Mouse (Mus musculus) heart, embryonic 12.5 days (tissue): ENCODE measurements around the gene Nell2. TPM values are rescaled to one million over a fixed set of nuclear protein-coding genes. Genes with fewer than 3 reads are reported as not detected.

Source experiments
- ATAC-seq: fragments of 200-750 bp; cut with Nextera tagmentation; 2 replicates; pipeline ENCODE4 v1.8.0; 2017; ENCODE audit warnings: moderate TSS enrichment, moderate library complexity; ENCODE audit not compliant: insufficient number of reproducible peaks, low FRiP score
- H3K27ac ChIP-seq: fragments of 300-500 bp; sonication (generic); 2 replicates; pipeline ENCODE4 v1.5.1; 2016; ENCODE audit warnings: mild to moderate bottlenecking, moderate library complexity; ENCODE audit not compliant: poor library complexity, severe bottlenecking
- H3K27me3 ChIP-seq: fragments of 300-500 bp; sonication (generic); replicated peaks from 2 replicates; pipeline ENCODE4 v1.6.1; 2016; ENCODE audit warnings: mild to moderate bottlenecking, moderate library complexity
- H3K36me3 ChIP-seq: fragments of 300-500 bp; sonication (generic); 2 replicates; pipeline ENCODE4 v1.6.1; 2016; ENCODE audit warnings: mild to moderate bottlenecking, moderate library complexity
- H3K4me1 ChIP-seq: fragments of 300-500 bp; sonication (generic); replicated peaks from 2 replicates; pipeline ENCODE4 v1.6.1; 2016; ENCODE audit warnings: mild to moderate bottlenecking
- H3K4me2 ChIP-seq: fragments of 300-500 bp; sonication (generic); 2 replicates; pipeline ENCODE4 v1.6.1; 2016; ENCODE audit warnings: mild to moderate bottlenecking, moderate library complexity
- H3K4me3 ChIP-seq: fragments of 300-500 bp; sonication (generic); 2 replicates; pipeline ENCODE4 v1.5.1; 2016; ENCODE audit warnings: mild to moderate bottlenecking
- H3K9ac ChIP-seq: fragments of 300-500 bp; sonication (generic); 2 replicates; pipeline ENCODE4 v1.6.1; 2016; ENCODE audit warnings: mild to moderate bottlenecking, moderate library complexity
- H3K9me3 ChIP-seq: fragments of 300-500 bp; sonication (generic); replicated peaks from 2 replicates; pipeline ENCODE4 v1.6.1; 2016; ENCODE audit warnings: mild to moderate bottlenecking, moderate library complexity
- WGBS: fragments of 180-500 bp; shearing (Covaris S2); methylation state at CpG from one replicate; pipeline ENCODE4 v1.1.7; 2016; 5-methylcytosine and 5-hydroxymethylcytosine counted together
- polyA plus RNA-seq: library from polyadenylated mRNA; unstranded; fragments of >200 nt; fragmentation: Nextera tagmentation; extraction: Ambion mirVana; gene quantifications from 2 replicates; pipeline ENCODE4 v1.2.1, GENCODE M21; 2016

Nell2 gene
- polyA plus RNA-seq, 1 experiment from 2014 or later = 0.93 TPM

DNA sequence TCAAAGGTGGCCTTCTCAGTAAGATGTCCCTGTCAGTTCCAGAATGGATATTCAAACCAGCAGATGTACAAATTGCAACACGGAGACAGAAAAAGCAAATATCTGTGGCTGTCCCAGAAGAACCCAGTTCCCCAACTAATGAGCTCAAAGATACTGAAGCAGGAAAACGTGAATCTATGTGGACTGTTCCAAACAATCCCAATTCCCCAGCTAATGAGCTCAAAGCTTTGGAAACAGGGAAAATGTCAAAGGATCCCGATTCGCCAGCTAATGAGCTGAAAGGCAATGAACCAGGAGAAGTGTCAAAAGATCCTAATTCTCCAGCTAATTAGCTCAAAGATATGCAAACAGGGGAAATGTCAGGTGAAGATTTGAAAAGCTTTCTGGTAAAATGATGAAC lies 109.7 kb downstream of the Nell2 start:
- H3K36me3 ChIP-seq = no peaks in the 10 kb centered on the region
- H3K4me1 ChIP-seq = no peaks in the 10 kb centered on the region
- no peak overlapping the region for H3K9ac ChIP-seq
- no peak for ATAC-seq
- H3K4me3 ChIP-seq = no peak overlapping the region
- H3K27me3 ChIP-seq = no peaks in the 10 kb centered on the region
- WGBS = 79% methylated on average over 4 of the region's 4 CpGs
- no peak overlapping the region for H3K4me2 ChIP-seq
- H3K9me3 ChIP-seq = no peaks in the 10 kb centered on the region; the same call in 1 of the 2 replicates
- H3K27ac ChIP-seq = no peak overlapping the region

DNA sequence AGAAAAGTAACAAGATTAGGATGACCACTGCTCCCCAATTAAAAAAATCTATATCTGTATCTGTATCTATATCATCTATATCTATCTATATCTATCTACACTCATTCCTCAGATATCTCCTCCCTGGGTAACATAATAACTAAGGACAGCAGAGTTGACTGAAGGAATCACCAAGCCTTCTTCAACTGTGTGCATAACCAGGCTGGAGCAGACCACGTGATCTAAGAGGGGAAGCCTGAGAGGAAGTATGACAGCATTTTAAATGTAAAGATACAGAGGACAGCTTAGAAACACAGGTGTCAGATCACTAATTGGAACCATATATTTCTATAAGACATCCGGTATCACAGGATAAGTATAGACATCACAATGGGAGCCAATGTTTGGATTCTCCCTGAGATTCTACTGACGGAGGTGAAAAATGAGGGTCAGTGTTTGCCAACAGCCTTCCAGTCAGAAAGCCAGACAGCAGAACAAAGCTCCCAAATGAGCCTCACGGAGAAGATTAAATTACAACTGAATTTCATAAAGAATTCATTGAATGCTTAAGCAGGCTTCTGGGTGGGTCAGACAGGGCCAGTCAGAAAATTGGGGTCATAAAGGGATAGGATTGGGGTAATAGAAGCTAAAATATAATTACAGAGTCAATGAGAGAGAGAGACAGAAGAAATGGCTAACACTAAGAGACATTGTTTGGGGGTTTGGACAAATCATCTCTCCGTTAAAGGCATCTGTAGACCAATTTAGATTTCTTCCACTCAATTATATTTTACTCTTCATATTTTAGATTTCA lies 116.2 kb downstream of the Nell2 start:
- Histone ChIP-seq H3K27ac (no peak overlapping the region), H3K4me2 (no peak overlapping the region), H3K9ac (no peak overlapping the region), H3K4me1 (no peaks in the 10 kb centered on the region), H3K9me3 (no peaks in the 10 kb centered on the region; the same call in 1 of the 2 replicates), H3K4me3 (no peak overlapping the region), H3K27me3 (no peaks in the 10 kb centered on the region), H3K36me3 (no peaks in the 10 kb centered on the region)
- ATAC-seq = no peak
- WGBS = 78% methylated on average over 5 of the region's 5 CpGs

DNA sequence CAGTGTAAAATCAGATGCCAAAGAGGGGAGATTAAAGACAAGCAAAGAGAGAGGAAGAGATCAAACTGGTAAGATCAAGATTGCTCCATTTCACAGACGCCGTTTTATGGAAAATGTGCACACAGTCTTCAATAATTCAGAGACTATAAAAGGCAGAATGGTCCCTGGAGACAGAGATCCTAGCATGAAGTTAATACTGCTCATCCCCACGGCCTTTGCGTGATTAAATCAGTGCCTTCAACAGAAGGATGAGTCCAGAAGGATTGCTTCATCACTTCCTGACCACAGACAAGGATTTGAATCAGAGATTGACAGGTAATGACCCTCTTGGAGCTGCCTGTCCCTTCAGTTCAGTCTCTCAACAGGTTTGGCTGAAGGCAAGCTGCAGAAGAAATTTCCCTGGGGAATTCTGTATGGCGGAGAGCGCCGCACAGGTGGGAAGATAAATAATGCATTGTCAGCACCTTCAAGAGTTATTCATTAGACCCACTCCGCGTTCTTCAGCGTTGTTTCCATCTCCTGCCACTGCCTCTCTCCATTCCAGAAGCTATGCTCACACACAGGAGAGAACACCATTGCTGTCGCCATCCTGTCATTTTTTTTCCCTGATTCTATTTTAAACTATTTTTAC lies 118.0 kb downstream of the Nell2 start:
- no peak for ATAC-seq
- Histone ChIP-seq H3K36me3 (no peaks in the 10 kb centered on the region), H3K4me2 (no peak overlapping the region), H3K9me3 (no peaks in the 10 kb centered on the region), H3K4me1 (no peaks in the 10 kb centered on the region), H3K27ac (no peak overlapping the region), H3K4me3 (no peak overlapping the region), H3K9ac (no peak overlapping the region), H3K27me3 (no peaks in the 10 kb centered on the region)
- WGBS = 79% methylated on average over 11 of the region's 11 CpGs

DNA sequence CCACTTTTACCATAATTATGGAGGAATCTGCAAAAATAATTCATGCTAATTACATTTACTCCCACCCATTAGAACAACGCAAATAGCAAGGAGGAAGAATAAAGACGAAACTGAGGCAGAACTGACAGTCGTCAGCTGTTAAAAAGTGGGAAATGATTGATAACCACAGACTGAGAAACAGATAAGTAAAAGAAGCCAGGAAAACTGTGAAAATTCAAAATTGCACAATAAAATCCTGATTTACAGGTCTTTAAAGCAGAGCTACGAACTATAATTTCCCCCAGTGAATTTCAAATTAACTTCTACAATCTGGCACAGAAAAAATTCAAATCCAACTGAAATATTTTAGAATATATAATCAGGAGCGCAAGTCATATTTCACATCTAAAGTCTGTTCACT lies 138.0 kb downstream of the Nell2 start:
- no peak for ATAC-seq

DNA sequence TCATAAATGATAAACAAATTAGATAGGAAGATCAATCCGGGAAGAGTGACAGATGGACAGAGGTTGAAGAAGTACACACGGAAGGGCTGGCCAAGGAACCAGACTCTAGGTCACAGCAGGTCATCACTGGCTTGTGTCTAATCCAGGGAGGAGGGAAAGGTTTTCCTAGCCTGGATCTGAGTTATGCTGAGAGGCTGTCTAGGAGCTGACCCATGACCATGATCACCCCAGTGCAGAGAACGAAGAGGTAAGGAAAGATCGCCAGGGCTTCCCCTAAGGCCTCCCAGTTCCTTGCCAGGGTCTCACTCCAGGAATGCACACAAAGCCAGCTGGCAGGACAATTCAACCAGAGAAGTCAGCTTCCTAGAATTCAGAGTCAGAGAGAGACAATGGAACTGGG lies 139.4 kb downstream of the Nell2 start:
- no peaks in the 10 kb centered on the region for H3K36me3 ChIP-seq
- ATAC-seq = no peak
- H3K27me3 ChIP-seq = no peaks in the 10 kb centered on the region
- H3K4me1 ChIP-seq = no peaks in the 10 kb centered on the region
- H3K27ac ChIP-seq = no peak overlapping the region
- WGBS = 79% methylated on average over 4 of the region's 4 CpGs
- H3K9ac ChIP-seq = no peak overlapping the region
- H3K4me3 ChIP-seq = no peak overlapping the region
- no peaks in the 10 kb centered on the region for H3K9me3 ChIP-seq
- no peak overlapping the region for H3K4me2 ChIP-seq

More for the DNA sequence above, 138.0 kb downstream of the Nell2 start:
- no peaks in the 10 kb centered on the region for H3K36me3 ChIP-seq
- no peaks in the 10 kb centered on the region for H3K4me1 ChIP-seq
- H3K27me3 ChIP-seq = no peaks in the 10 kb centered on the region
- H3K4me3 ChIP-seq = no peak overlapping the region
- H3K4me2 ChIP-seq = no peak overlapping the region
- no peak overlapping the region for H3K27ac ChIP-seq
- no peaks in the 10 kb centered on the region for H3K9me3 ChIP-seq
- H3K9ac ChIP-seq = no peak overlapping the region
- WGBS = 79% methylated on average over 5 of the region's 5 CpGs

DNA sequence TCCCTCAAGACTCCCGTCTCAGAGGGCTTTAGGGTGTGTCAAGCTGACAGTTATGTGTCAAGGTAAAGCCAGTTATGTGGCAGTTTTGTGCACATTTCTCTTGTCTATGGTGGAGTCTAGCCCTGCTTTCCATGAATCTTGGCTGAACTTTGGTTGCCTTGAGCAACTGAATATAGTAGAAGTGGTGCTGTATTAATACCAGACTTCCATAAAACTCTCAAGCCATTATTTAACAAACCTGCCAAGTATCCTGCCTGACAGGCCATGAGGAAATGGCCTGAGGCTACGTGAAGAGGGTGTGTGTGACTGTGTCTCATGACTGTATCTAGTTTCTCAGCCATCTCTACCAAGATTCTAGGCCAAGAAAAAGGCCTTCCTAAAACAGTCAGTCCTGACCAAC lies 147.5 kb downstream of the Nell2 start:
- Histone ChIP-seq H3K4me2 (no peak overlapping the region), H3K9me3 (no peaks in the 10 kb centered on the region), H3K4me1 (no peaks in the 10 kb centered on the region), H3K27ac (no peak overlapping the region), H3K4me3 (no peak overlapping the region), H3K27me3 (no peaks in the 10 kb centered on the region), H3K9ac (no peak overlapping the region), H3K36me3 (no peaks in the 10 kb centered on the region)
- WGBS = 40% methylated on average over 2 of the region's 2 CpGs
- no peak for ATAC-seq

DNA sequence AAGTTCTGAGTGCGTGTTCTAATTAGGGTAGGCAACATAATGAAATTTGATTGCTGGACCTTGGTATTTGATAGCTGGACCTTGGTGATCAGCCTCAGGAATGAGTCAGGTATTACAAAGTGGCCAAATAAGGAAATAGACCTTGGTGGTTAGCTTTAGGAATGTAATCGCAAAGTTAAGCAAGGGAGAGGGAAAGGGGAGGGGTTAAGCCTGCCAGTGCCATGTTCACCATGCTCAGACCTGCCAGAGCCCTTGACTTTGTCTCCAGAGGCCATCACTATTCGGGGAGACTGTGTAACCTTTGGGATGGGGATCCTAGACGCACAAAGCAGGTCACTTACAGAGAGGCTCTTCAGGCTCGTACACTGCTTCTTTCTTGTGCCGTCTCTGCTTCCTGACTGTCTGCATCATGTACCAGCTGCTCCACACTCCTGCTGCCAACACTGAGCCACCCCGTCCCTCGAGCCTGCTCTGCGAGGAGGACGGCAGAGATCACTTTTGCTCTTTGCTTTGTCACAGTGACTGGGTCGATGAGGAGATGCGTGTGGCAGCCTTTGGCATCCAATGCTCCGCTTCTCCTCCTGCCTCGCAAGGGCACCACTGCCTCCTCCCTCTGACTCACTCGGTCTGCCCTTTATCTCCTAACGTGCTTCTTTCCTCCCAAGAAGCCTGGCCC lies 157.5 kb downstream of the Nell2 start:
- WGBS = 69% methylated on average over 16 of the region's 16 CpGs
- no peaks in the 10 kb centered on the region for H3K36me3 ChIP-seq
- H3K4me3 ChIP-seq = no peak overlapping the region
- no peaks in the 10 kb centered on the region for H3K9me3 ChIP-seq
- H3K27ac ChIP-seq = no peak overlapping the region
- no peak overlapping the region for H3K9ac ChIP-seq
- no peaks in the 10 kb centered on the region for H3K27me3 ChIP-seq
- H3K4me2 ChIP-seq = no peak overlapping the region
- no peak for ATAC-seq
- H3K4me1 ChIP-seq = 0 out of 2 replicates have a peak, but pooled peaks cover 4% of the 10 kb centered on the region

DNA sequence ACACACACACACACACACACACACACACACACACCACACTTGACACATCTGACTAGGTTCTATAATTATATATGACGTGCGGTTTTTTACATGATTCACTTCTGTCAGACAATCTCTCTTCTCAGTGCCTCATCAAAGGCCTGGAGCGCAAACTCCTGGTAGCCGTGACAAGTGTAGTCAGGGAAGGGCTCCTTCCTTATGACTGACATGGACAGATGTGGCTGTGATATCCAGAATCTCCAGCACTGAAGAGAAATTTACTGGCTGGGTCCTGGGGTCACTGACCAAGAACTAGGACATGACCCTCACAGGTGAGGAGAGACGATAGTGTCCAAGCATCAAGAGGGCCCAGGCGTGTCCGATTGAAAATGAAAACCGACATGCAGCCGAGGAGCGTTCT lies 160.2 kb downstream of the Nell2 start:
- Histone ChIP-seq H3K36me3 (no peaks in the 10 kb centered on the region), H3K27me3 (no peaks in the 10 kb centered on the region), H3K4me3 (no peak overlapping the region), H3K9me3 (no peaks in the 10 kb centered on the region), H3K9ac (no peak overlapping the region), H3K27ac (no peak overlapping the region), H3K4me1 (0 out of 2 replicates have a peak, but pooled peaks cover 4% of the 10 kb centered on the region), H3K4me2 (no peak overlapping the region)
- no peak for ATAC-seq
- 87% methylated on average over 10 of the region's 10 CpGs for WGBS

DNA sequence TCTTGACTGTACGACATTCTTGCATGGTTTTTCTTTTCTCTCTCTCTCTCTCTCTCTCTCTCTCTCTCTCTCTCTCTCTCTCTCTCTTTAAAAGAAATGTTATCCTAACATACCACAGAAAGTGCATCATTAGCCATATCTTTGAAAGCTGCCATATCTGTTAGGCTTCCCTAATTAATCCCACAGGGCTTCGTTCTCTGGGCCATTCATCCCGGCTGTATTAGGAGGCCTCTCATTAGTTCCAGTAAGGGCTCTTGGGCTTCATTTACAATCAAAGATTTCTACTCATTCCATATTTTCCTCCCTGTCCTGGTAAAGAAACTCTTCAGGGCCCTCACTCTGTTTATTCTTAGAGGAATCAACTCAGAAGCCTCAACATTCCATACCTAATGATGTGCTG lies 161.9 kb downstream of the Nell2 start:
- no peaks in the 10 kb centered on the region for H3K9me3 ChIP-seq
- no peaks in the 10 kb centered on the region for H3K27me3 ChIP-seq
- no peak for ATAC-seq
- 70% methylated on average over 3 of the region's 3 CpGs for WGBS
- H3K9ac ChIP-seq = no peak overlapping the region
- no peak overlapping the region for H3K27ac ChIP-seq
- H3K36me3 ChIP-seq = no peaks in the 10 kb centered on the region
- no peak overlapping the region for H3K4me2 ChIP-seq
- no peak overlapping the region for H3K4me3 ChIP-seq
- 0 out of 2 replicates have a peak, but pooled peaks cover 4% of the 10 kb centered on the region for H3K4me1 ChIP-seq

DNA sequence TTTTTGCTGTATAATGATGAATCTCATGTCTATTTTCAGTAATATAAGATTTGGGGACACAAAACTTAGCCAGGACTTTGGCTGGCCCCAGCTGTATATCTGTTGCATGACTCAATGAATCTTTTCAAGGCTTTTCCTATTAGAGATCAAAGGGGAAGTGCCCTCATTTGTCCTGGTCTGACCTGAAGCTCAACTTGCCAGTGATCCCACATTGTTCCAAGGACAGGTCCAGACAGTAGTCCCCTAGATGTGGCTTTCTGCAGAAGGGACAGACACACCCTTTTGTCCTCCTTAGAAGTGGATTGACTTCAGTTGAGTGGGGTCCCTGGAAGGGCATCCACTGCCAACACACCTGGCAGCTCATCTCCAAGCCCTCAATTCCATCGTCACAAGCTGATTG lies 173.6 kb downstream of the Nell2 start:
- H3K4me2 ChIP-seq = no peak overlapping the region
- 0 out of 2 replicates have a peak, but pooled peaks cover 2% of the 10 kb centered on the region for H3K9me3 ChIP-seq
- no peak overlapping the region for H3K27ac ChIP-seq
- H3K27me3 ChIP-seq = no peaks in the 10 kb centered on the region
- H3K36me3 ChIP-seq = no peaks in the 10 kb centered on the region
- 93% methylated on average over 1 of the region's 1 CpGs for WGBS
- no peak overlapping the region for H3K9ac ChIP-seq
- no peak for ATAC-seq
- no peak overlapping the region for H3K4me3 ChIP-seq
- H3K4me1 ChIP-seq = no peaks in the 10 kb centered on the region
